Mouse (Mus musculus): ENCODE measurements around the gene Palld.

Palld gene

DNA sequence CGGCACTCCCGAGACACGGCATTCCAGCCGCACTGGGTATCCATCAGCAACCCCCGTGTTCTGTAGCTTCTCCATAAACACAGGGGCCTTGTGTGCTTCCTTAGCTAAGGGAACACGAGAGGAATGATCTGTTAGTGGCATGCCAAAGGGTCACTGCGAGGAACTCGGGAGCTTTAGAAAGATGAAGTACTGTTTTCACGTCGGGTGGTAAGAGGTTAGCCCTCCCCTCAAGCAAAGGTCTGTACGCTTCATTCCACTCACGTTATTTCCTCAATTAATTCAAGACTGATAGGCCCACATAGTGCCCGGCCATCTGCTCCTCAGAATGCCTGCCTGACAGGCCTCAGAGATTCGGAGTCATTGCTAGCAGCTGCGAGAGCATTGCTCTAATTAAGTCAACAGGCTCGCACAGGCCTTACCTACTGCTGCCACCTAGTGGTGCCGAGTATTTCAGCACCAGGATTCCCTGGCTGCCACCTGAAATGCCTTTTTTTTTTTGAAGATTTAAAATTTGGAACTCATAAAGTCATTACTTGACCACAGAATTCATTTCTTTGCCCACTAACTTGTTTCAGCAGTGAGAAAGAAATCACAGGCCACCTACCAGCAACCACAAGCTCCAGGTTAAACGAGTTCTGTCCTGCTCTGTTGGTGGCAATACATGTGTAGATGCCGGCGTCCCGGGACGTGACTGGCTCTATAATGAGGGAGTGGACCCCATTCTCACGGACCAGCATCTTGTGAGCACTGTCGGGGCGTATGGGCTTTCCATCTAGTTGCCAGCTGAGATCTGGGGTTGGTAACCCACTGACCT, 386.4 kb downstream of the Palld start:
- peak; percentile 64 for DNase-seq (ENCODE audit: low read depth, low spot score)

DNA sequence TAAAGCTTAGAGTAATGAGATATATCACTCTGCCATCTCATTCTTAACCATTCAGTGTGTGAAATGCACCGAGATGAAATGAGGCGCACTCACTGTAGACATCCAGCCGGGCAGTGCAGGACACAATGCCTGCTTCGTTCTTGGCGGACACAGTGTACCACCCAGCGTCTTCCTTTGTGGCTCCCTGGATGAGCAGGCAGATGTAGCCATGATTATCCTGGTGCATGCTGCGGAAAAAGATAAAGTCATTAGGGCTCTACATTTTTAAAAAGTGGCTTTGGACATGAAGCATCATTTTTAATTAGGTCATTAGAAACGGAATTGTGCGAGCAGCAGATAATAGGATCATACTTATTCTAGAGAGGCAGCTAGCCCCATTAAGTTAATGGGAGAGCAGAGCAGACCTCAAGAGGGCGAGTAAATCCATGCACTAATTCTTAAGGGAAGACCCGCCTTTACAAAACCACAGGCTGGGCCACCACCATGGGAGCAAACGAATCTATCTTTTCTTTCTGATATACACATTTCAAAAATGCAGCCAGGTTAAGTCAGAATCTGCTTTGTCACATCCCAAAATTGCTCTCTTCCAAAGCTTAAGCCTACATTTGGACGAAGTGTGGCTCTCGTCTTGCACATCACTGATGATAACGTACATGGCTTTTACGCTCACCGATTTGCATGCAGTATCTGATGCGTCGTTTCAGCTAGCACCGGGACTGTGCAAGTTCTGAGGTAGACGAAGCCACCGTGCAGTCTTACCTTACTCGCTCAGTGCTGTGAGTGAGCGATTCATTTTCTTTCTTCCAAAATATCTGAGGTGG, 387.2 kb downstream of the Palld start:
- no peak for DNase-seq (ENCODE audit: low read depth, low spot score)

DNA sequence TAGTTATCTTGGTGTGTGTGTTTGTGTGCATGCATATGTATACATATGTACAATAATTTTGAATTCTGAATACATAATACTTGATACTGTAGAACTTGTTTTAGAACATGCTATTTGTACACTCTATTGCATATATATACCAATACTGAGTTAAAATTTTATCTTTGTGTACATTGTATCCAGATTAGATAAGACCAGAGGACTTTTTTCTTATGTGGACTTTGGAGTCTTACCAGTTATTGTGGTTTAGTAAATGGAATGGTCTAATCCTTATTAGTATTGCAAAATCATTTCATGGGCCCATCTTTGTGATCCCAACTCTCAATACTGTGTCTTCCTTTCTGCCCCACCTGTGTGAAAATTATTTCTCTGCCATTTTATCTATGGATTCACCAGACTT, 400.2 kb downstream of the Palld start:
- no peak for DNase-seq (ENCODE audit: low read depth, low spot score)

- DNase-seq (ENCODE audit: low read depth, low spot score): no peak
Measured at GRCm38 (mm10) chr8:61500914-61501313, 401.6 kb downstream of the Palld start.

DNA sequence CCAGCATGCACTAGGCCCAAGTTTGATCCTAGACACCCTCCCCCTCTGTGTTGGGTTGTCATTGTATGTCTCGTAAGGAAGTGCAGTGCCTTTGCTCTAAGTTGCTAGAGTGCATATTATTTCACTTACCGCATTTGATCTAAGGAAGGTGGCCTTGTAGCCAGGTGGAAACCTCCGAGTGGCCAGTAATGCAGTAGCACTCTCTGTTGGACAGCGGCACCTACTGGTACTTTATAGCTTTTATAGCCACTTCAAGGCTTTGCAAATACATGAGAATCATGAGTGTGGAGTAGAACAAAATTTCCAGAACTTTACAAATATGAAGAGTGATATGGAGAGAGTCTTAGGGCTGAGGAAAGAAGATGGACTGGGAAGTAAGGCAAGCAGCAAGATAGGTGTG, 403.5 kb downstream of the Palld start:
- DNase-seq (ENCODE audit: low read depth, low spot score): no peak

- DNase-seq (ENCODE audit: low read depth, low spot score): no peak
Measured at GRCm38 (mm10) chr8:61497110-61497509, 405.4 kb downstream of the Palld start.

- no peak for DNase-seq (ENCODE audit: low read depth, low spot score)
Measured at GRCm38 (mm10) chr8:61488631-61489030, 413.9 kb downstream of the Palld start.

GRCm38 (mm10) chr8:61487597-61488156, 414.8 kb downstream of the Palld start, which contains the start of gene Cbr4:
TSS of gene Cbr4 (plus strand) at chr8:61487734.
- DNase-seq (ENCODE audit: low read depth, low spot score): peak; percentile 91

DNA sequence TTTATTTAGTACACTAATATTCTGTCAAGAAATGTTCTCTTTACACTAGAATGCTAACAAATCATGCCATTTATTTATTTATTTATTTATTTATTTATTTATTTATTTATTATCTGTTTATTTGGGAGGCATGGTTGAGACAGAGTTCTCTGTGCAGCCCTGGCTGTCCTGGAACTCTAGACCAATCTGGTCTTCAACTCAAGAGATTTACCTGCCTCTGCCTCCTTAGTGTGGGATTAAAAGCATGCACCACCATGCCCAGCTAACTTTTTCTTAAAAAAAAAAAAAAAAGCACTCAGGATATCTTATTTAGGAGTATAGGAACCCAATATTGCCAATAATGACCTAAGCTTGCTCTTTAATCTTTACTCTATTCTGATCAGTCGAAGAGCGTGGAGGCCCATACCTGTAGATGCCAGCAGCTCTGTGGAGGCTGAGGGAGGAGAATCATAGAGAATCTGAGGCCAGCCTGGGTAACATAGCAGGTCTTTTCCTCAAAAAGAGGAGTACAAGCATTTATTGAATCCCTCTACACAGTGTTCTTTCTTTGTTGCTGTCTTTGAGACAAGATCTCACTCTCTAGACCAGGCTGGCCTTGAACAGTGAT, 415.5 kb downstream of the Palld start:
- no peak for DNase-seq (ENCODE audit: low read depth, low spot score)

DNA sequence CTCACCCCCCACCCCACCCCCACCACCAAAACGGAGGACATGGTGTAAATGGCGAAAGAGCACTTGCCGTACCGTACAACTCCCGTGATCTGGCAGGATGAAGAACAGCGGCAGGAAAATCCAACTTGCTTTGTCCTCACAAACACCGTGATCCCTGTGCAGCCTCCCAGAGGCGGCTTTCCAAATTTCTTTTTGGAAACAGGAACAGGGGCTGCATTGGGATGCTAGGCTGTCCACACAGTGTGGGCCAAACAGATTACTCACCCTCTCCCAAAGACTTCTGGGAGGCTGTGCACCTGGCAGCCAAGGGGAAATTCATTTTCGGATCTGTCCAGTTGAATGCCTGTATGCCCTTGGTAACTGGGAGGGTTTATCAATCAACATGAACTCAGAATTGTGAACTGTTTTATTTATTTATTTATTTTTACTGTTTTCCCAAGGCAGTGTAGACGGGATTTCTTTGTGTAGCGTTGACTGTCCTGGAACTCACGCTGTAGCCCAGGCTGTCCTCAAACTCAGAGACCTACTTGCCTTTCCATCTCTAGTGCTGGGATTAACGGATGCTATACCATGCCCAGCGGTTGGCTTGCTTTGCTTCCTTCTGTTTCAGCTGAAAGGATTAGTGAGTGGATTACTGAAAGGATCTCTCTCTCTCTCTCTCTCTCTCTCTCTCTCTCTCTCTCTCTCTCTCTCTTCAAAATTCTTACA, 422.1 kb downstream of the Palld start:
- no peak for DNase-seq (ENCODE audit: low read depth, low spot score)

GRCm38 (mm10) chr8:61479506-61480214, 422.8 kb downstream of the Palld start:
- DNase-seq (ENCODE audit: low read depth, low spot score): peak; percentile 62

- no peak for DNase-seq (ENCODE audit: low read depth, low spot score)
Measured at GRCm38 (mm10) chr8:61478793-61479192, 423.7 kb downstream of the Palld start.

GRCm38 (mm10) chr8:61478150-61478549, 424.3 kb downstream of the Palld start:
- DNase-seq (ENCODE audit: low read depth, low spot score): no peak

GRCm38 (mm10) chr8:61476160-61476559, 426.3 kb downstream of the Palld start:
- DNase-seq (ENCODE audit: low read depth, low spot score): no peak

DNA sequence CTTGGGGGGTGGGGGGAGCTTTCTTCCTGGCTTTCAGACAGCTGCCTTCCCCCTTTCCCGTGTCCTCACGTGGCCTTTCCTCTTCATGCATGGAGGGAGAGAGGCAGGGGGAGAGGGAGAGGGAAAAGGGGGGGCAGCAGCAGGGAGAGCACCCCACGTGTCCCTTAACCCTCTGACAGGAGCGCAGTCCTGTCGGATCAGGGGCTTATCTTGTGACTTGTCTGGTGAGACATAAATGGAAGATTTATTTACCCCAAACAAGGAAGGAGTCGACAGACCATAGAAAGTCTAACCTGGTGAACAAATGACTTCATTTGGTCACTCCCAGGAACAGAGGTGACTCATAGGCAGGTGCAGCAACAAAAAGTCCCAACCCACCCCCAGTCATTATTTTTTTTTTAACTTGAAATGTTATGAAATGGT, 427.2 kb downstream of the Palld start:
- DNase-seq (ENCODE audit: low read depth, low spot score): no peak

DNA sequence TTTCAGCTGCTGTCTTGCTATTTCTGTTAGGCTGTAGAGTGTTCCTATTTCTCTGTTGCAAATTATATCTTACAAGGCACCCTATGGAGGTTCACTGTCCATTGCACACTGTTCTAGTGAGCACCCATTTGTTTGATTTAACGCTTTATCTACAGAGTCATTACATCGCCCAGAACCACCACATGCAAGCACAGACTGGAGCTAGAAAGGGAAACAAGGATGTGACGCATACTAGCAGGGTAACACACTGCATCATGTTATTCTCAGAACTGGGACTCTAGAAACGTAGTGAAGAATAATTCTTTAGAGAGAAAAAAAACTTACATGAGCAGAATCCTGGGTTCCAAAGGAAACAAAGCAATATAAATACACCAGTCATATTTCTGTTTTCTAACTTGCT, 432.3 kb downstream of the Palld start:
- DNase-seq (ENCODE audit: low read depth, low spot score): no peak

DNA sequence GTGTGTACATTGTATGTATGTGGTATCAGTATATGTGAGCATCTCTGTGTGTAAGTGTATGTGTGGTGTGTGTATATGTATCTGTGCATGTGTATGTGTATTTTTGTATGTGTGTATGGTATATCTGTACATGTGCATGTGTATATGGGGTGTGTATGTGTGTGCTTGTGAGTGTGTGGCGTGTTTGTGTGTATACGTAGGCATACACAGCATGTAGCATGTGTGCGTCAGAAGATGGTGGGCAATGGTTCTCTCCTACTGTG, 435.0 kb downstream of the Palld start:
- no peak for DNase-seq (ENCODE audit: low read depth, low spot score)

DNA sequence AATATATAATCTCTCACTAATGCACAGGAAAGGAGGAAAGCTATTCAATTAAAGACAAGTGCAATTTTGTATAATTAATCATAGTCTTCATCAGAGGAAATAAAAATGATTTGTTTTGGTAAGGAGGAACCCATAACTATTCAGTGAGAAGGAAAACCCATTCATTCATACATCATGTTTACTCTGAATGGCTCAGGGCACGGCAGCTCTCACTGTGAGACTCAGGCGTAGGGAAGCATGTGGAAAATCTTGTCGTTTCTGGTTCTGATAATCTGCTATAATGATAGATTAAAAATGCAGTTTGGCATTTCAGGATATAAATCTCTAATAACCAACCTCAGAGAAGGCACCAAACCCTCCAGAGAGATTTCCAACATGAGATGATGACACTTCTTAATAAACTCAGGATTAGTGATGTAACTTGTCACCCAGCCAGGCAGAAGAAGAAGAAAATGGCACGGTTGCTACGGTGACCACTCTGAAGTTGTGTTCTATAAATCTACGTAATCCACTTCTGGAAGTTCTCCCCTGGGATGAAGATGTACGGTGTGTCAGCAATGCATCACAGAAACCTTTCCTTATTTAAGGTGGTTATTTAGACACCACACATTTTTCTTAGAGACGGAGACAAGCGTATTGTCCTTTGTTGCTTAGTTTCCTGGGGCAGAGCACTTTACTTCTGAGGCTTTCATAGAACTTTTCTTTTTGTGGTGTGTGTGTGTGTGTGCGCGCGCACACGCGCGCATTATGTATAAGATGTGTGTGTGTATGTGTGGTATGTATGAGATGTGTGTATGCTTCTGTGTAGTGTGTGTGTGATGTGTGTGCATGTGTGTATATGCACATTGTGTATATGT, 435.6 kb downstream of the Palld start:
- no peak for DNase-seq (ENCODE audit: low read depth, low spot score)

DNA sequence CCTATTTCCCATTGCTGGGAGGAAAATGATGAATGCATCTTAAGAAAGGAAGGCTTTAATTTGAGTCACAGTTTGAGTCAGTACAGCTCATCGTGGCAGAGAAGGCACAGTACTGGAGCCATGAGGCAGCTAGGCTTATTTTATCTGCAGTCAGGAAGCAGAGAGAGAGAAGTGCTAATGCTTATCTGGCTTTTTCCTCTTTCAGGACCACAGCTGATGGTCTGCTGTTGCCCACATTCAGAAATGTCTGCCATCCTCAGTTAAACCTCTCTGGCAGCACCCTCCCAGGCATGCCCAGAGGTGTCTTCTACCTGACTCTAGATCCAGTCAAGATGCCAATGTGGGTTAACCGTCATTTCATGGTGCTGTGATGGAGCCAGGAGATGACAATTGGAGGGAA, 438.1 kb downstream of the Palld start:
- DNase-seq (ENCODE audit: low read depth, low spot score): no peak

DNA sequence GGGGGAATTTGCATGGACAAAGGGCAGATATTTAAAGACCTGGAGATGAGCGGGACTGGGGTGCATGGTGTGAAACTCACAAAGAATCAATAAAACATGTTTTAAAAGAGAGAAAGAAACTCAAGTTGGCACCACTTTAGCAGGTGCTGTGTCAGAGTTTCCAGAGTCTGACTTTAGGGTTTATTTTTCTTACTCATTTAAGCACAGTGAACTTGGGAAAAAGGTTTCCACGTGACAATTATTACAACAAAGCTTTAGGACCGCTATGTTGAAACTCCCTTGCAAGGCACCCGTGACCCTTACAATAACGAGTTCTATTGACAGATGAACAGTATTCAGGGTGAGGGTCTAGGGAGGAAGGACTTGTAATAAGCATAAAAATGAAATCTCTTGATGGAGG, 440.3 kb downstream of the Palld start:
- DNase-seq (ENCODE audit: low read depth, low spot score): no peak
